Mouse (Mus musculus) right cerebral cortex, postnatal 10 days (tissue): ENCODE measurements around the gene Nfe2.

Source experiments
- DNase-seq, 2 experiments: peaks; one replicate each; pipeline ENCODE4 v3.0.0; 2021; ENCODE audit warnings: low spot score in 2 of 2

Nfe2 gene

DNA sequence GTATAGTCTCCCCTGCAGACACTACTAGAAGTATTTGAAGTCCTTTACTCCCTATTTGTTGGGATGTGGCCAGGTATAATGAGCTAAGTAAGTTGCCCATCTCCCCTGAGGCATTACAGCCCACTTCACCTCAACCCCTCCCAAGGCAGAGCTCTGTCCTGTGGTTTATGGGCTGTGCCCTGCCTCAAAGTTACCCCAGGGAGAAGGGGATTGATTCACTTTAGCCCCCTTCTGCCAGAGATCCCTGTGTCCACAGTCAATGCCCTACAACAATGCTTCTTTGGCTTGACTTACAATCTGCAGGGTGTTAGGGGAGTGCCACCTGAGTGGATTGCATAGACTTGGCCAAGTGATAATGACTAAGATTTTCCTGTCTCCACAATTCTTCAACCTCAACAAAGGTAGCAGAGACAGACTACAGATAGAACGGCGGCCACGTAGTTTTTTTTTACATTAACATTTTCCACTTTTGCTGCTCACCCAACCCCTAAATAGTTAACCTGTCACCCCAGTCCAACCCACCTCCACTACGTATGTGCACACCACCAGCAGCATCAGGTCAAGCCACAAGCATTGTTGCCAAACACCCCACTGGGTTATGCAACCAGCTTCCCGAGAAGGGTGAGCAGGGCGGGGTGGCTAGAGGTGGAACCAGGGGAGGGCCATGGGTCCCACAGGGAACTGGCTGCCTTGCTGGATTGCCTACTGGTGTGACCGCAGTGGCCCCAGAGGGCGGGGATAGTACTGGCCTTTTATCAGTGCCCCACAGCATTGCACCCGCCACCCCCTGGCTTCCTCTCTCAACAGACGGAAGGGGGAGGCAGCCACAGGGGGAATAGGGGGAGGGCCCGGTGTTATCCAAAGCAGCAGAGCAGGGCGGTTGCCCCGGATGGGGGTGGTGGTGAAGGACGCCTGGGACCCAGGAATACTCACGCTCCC, at the start of gene Nfe2:
Nfe2 (minus strand) TSS at position 614 of the 939 bp plus-strand sequence.
- DNase-seq, result no peak

DNA sequence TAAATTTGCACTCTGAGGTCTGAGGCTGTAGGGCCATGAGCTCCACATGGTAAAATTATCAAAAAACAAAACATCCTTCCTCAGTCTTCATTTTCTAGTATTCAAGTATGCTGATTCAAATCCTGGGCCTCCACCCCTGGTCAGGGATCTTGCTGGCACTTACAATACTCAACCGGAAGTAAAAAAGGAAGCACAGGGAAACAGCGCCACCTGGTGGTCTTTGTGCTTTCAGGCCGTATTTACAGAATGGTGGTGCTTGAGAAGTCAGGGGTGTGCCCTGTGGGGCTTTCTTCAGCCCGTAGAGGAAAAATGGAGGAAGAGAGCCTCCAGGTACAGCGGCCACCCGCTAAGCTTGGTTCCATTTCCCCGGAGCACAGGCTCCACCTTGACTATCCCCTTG, 48.9 kb upstream of the Nfe2 start:
- peak; percentile 92 to 95 for DNase-seq

DNA sequence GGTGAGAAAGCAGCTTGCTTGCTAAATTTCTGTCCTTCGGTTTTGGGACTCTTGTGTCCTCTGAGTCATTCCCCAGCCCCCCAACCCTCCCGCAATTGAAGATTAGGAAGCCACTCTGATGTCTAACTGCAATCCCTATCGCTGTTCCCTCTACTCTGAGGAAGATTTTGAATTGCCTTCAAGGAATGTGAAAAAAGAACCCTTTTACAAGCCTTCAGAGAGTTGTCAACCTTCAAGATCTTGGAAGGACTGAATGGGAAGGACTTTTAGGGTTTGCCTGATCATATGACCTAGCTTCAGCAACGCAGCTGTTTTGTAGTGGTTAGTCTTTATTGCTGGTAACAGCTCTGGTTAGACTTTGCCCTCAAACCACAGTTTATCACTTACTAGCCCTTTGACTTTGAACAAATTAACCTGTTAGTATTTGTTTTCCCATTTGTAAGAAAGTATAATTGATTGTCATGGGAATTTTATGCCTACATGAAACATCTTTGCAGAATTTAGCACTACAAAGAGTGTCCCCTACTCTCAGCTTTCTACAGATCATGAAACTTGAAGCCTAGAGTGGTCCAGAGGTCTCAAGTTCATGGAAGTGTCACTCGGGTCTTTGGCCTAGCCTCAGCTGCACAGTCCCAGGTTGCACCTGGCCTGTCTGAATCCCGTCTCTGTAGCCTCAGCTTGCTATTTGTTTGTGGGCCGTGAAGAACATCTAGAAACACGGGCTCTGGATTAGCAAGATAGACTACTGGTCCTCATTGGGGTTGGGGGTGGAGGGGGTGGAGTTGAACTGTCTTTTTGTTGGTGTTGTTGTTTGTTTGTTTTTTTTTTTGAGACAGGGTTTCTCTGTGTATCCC, 47.8 kb upstream of the Nfe2 start:
- DNase-seq, result no peak

GRCm38 (mm10) chr15:103305070-103305678, 47.0 kb upstream of the Nfe2 start:
- DNase-seq, result peak; percentile 98 to 100

GRCm38 (mm10) chr15:103304616-103304969, 46.4 kb upstream of the Nfe2 start:
- DNase-seq, result no peak

- DNase-seq, result peak in 1 of 2 experiments; percentile 24
Measured at GRCm38 (mm10) chr15:103303916-103304615, 45.9 kb upstream of the Nfe2 start.

GRCm38 (mm10) chr15:103302341-103303021, 44.3 kb upstream of the Nfe2 start:
- DNase-seq, result peak in 1 of 2 experiments; percentile 21

- peak in 1 of 2 experiments; percentile 24 for DNase-seq
Measured at GRCm38 (mm10) chr15:103301547-103302340, 43.5 kb upstream of the Nfe2 start.

DNA sequence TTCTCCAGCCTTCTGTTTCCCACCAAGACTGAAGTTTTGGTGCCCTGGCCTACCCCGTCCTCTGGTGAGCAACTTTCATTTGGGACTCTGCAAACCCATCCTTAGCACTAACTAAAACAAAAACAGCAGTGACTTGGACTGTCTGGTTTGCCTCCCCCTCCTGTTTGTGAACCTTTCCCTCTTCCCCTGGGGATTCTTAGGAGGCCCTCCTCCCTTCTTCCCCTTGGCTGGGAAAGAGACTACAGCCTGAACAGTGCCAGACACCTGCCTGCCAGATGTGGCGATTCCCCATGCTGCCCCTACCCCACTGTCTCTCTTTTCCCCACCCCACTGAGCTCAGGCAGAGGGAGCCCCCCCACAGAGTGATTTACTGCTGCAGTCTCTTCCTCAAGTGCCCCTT, 42.8 kb upstream of the Nfe2 start:
- DNase-seq, result peak in 1 of 2 experiments; percentile 26

DNA sequence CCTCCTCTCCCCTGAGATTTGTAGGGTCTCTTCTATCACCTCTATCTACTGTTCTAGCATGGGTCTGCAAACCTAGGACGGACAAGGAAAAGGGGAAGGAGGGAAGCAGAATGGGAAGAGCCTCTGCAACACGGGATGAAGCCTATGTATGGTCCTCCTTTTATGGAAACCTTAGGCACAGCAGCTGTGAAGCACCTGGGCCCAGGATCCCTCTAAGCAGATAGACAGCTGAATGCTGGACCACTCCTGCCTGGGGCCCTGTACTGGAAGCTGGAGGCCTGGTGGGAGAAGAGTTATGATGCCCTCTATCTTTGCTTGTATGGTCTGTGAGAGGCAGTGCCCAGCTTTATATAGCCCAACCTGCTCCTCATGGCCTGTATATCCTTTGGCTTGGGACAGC, 42.4 kb upstream of the Nfe2 start:
- DNase-seq, result peak in 1 of 2 experiments; percentile 29

DNA sequence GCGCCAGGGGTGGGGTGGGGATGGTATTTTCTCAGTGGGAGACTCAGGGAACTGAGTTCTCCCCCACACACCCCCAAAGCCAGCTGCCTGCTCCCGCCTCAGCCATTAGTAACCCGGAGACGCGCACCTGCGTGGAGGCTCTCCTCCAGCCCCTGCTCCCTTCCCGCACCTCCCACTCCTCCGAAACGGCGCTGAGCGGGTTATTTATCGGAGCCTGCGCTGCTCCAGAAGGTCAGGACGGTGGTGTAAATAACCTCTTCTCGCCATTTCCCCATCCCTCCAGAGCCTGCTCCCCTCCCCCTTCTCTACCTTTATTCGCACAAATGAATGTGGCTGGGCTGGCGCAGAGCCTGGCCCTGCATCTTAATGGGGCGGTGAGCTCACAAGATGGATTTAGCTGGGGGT, 41.9 kb upstream of the Nfe2 start:
- DNase-seq, result peak; percentile 79 to 83

DNA sequence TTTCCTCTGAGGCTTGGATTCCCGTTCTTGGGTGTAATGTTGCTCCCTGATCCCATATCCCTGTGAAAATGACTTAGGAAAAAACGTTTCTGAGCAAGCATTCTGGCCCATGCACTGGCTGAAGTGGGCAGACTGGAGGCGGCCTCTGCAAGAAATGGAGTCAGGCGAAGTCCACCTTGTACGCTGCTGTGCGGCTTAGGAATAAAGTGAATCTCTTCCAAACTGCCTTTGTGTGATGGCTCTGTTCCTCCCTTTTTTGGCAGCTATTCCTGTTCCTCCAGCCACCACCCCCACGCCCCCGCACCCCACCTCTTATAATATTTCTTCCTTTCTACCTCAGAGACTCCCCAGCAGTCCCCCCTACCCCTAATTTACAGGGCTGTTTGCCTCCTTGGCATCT, 41.4 kb upstream of the Nfe2 start:
- no peak for DNase-seq

GRCm38 (mm10) chr15:103298861-103299616, 40.8 kb upstream of the Nfe2 start:
- peak in 1 of 2 experiments; percentile 28 for DNase-seq

DNA sequence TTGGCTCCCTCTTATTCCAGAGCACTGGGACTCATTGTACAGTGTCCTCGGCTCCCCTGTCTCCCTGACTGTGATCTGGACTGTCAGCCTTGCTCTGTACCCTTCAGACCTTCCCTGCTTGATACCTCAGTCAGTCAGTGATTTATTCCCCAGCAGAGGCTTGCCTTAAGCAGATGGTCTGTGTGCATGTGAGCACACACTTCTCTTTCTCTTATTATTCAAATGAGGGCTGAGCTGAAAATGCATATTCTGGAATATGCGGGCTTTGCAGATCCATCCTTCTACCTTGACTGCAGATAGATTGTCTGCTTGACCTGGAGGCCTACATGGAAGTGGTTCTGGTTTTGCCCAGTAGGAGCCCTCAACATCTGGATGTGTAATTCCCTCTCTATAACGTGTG, 39.8 kb upstream of the Nfe2 start:
- DNase-seq, result peak in 1 of 2 experiments; percentile 32

GRCm38 (mm10) chr15:103297313-103297712, 39.1 kb upstream of the Nfe2 start:
- peak in 1 of 2 experiments; percentile 25 for DNase-seq

DNA sequence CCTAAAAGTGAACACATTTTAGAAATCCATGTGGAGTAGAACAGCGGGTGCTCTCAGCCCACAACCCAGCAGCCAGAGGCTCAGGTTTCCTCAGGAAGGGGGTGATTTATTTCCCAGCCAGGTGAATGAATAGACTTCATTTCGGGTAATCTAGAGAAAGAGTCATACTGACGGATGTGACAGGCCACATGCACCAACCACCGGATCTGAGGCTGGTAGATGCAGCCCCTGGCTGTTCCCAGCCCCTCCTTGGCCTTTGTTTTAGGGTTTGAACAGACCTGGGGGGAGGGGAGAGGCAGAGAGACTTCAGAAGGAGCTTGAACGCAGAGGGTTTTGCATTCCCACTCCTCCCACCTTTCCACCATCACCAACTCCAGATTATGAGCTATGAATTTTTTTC, 37.6 kb upstream of the Nfe2 start:
- DNase-seq, result peak in 1 of 2 experiments; percentile 22

GRCm38 (mm10) chr15:103294649-103295048, 36.4 kb upstream of the Nfe2 start:
- no peak for DNase-seq

DNA sequence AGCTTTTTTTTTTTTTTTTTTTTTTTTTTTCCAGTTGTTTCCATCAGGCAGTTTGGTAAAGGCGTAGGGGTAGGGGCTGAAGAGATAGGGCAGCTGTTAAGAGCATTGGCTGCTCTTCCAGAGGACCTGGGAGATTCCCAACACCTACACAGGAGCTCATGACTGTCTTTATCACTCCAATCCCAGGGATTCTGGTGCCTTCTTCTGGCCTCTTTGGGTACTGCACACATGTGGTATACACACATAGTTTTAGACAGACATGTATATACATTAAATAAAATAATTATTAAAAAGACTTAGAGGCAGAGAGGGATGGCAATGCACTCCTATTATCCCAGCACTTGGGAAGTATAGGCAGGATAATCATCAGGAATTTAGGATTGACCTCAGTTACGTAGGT, 35.2 kb upstream of the Nfe2 start:
- DNase-seq, result no peak

DNA sequence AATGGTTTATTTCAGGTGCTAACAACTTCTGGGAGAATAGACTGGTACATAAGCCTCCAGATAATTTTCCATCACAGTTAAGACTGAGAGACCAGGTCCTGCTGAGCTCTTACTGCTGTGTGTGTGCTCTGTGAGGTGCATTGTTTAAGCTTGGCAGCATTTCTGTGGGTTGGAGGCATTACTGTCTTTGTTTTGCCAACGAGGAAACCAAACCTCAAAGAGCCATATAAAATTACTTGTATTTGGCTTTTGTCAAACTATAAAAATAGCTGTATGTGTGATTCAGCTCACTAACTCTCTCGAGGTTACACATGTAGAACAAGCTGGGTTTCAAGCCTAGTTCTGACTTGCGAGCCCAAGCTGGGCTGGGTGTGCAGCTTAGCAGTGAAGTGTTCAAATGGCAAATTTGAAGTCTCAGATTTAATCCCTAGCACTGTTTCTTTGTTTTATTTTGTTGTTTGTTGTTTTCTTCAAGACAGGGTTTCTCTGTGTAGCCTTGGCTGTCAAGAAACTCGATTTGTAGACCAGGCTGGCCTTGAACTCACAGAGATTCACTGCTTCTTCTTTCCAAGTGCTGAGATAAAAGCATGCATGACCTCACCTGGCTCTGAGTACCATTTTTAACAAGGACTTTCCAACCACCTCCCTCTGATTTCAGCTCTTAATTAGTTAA, 34.6 kb upstream of the Nfe2 start:
- DNase-seq, result no peak
